Mouse (Mus musculus): Measurements from ENCODE around the gene Pip4k2b. TPM values are rescaled to one million over a fixed set of nuclear protein-coding genes. Genes with fewer than 3 reads are reported as not detected.

Gene Pip4k2b
- polyA plus RNA-seq, 2 experiments, result 0.56 to 5.0 TPM

DNA sequence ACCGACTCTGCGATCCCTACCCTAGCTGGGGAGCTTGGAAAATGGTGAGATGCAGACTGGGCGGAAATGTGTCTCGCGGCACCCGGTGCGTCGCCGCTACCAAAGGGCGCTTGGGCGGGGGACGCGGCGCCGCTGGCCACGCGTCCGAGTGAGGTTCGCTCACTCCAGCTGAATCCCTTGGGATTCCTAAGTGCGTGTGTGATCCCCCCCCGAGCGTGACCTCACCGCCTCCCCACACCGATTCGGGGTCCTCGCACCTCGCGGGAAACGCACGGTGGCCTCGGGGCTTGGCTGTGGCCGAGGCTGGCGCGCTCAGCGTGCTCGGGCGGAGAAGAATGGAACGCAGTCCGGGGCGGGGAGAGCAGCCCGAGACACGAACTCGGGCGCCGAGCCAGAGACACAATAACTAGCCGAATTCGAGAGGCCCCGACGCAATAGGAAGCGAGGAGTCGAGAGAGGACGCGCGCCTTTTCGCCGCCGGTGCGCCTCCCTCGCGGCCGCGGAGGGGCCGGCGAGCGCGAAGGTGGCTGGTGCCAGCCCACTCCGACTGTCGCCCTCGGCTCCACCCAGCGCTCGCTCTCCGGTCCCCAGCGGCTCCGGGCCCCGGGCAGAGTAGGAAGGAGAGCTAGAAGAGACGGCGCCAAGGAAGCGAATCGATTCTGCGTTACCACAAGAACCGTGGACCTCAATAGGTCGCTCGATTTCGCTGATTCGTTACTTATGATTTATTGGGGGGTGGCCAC is 44.3 kb downstream of the Pip4k2b start, which contains the start of gene Pcgf2:
Gene Pcgf2, minus strand, starts transcription at position 495 of the 743 bp plus-strand sequence.
- DNase-seq (ENCODE audit: low read depth in 3 of 3, low spot score in 3 of 3), result no peak
- WGBS (ENCODE audit: insufficient replicate concordance), result under 1% methylated on average over 76 of the region's 85 CpGs
- no peak for ATAC-seq (ENCODE audit: insufficient read depth)
- Histone ChIP-seq H3K36me3 (replicated peaks; ENCODE audit: control insufficient read depth, insufficient read depth, low read depth) (no peaks in the 10 kb centered on the region), H3K9me3 (ENCODE audit: control insufficient read depth, low read length) (no peaks in the 10 kb centered on the region), H3K4me1 (replicated peaks; ENCODE audit: control insufficient read depth in 2 of 2, insufficient read depth in 2 of 2, low read length in 1 of 2) (peaks cover 3 to 20% of the 10 kb centered on the region in 2 experiments; a peak in 2 of 4 replicates), H3K4me3 (ENCODE audit: insufficient read depth in 1 of 2, low read depth in 2 of 2, low read length in 2 of 2) (peak within 1 kb of the TSS; percentile 49 to 57), H3K4me2 (ENCODE audit: low read depth) (peak within 1 kb of the TSS; percentile 76), H3K27ac (no peak within 1 kb of the TSS), H3K9ac (replicated peaks) (no peak within 1 kb of the TSS), H3K27me3 (ENCODE audit: control insufficient read depth, insufficient read depth, low read length) (peaks cover 44% of the 10 kb centered on the region)
- TF ChIP-seq EP300 (IDR thresholded peaks at IDR 0.05; ENCODE audit: low read depth) (no peak), CTCF (IDR thresholded peaks at IDR 0.05; ENCODE audit: low read depth) (no peak)

DNA sequence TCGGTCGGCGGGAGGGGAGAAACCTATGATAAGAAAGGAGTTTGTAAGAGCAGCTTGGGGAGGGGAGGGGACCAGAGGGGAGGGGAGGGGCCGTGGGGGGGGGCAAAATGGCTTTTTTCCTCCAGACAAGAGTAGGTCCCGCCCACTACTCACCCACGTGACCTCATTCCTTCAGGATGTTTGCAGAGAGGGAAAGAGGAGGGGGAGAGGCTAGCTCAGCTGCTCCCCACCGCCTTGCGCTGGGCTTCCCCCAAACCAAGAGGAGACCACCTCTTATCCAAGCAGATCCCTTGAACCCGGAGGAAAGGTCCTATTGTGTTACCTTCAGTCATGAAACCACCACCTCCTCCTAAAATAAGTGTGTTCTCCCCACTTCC is 44.9 kb downstream of the Pip4k2b start:
- 0% methylated on average over 9 of the region's 9 CpGs for WGBS (ENCODE audit: insufficient replicate concordance)
- H3K9me3 ChIP-seq (ENCODE audit: control insufficient read depth, low read length), result no peaks in the 10 kb centered on the region
- H3K36me3 ChIP-seq (replicated peaks; ENCODE audit: control insufficient read depth, insufficient read depth, low read depth), result no peaks in the 10 kb centered on the region
- peak overlapping the region; percentile 49 to 57 for H3K4me3 ChIP-seq (ENCODE audit: insufficient read depth in 1 of 2, low read depth in 2 of 2, low read length in 2 of 2)
- H3K9ac ChIP-seq (replicated peaks), result no peak overlapping the region
- no peak overlapping the region for H3K27ac ChIP-seq
- TF ChIP-seq EP300 (IDR thresholded peaks at IDR 0.05; ENCODE audit: low read depth) (no peak), CTCF (IDR thresholded peaks at IDR 0.05; ENCODE audit: low read depth) (no peak)
- H3K4me2 ChIP-seq (ENCODE audit: low read depth), result peak overlapping the region; percentile 76
- ATAC-seq (ENCODE audit: insufficient read depth) (no peak), DNase-seq (ENCODE audit: low read depth in 3 of 3, low spot score in 3 of 3) (no peak)
- H3K27me3 ChIP-seq (ENCODE audit: control insufficient read depth, insufficient read depth, low read length), result peaks cover 44% of the 10 kb centered on the region
- H3K4me1 ChIP-seq (replicated peaks; ENCODE audit: control insufficient read depth in 2 of 2, insufficient read depth in 2 of 2, low read length in 1 of 2), result peaks cover 3 to 18% of the 10 kb centered on the region in 2 experiments; a peak in 2 of 4 replicates

DNA sequence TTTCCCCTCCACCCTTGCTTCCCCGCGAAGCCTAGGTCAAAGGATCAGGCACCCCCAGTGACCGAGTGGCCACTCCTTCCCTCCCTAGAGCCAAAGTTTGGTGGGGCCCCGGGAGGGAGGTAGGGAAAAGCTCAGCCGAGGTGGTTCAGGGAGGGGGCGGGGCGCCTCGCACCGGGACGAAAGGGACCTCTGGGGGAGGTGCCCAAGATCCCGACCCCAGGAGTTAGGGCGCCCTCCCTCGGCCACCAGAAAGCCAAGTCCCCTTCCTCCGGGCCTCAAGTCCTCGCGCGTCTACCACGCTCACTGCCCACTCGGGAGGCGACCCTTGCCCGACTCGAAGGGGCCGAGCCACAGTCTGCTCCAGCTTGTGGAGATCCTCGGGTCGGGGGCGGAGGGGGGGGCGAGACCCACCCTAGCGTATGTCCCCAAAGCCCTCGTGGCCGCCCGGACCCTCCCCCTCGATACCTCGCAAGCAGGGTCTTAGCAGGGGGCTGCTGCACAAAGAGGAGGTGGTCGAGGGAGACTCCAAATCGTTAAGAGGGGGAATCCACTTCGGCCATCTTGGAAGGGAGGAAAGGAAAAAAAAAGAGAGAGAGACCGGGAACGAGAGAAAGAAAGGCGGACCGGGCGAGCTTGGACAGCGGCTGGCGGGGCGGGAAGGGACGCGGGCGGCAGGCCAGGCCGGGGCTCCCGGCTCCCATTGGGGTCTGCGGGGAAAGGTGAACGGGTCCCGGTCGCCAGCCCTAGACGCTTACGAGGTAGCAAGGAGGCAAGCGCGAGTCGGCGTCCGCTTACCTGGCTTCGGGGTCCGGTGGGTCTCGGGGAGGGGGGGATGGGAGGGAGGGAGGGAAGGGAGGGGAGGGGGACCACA is 45.5 kb downstream of the Pip4k2b start:
- H3K27ac ChIP-seq, result no peak overlapping the region
- peaks cover 44% of the 10 kb centered on the region for H3K27me3 ChIP-seq (ENCODE audit: control insufficient read depth, insufficient read depth, low read length)
- H3K9ac ChIP-seq (replicated peaks), result peak overlapping the region; percentile 36; the same call in 1 of the 2 replicates
- ATAC-seq (ENCODE audit: insufficient read depth) (no peak), DNase-seq (ENCODE audit: low read depth in 3 of 3, low spot score in 3 of 3) (no peak)
- H3K4me2 ChIP-seq (ENCODE audit: low read depth), result peak overlapping the region; percentile 76
- WGBS (ENCODE audit: insufficient replicate concordance), result under 1% methylated on average over 63 of the region's 63 CpGs
- peak overlapping the region; percentile 49 to 57 for H3K4me3 ChIP-seq (ENCODE audit: insufficient read depth in 1 of 2, low read depth in 2 of 2, low read length in 2 of 2)
- peaks cover under 1 to 13% of the 10 kb centered on the region in 2 experiments; a peak in 2 of 4 replicates for H3K4me1 ChIP-seq (replicated peaks; ENCODE audit: control insufficient read depth in 2 of 2, insufficient read depth in 2 of 2, low read length in 1 of 2)
- no peaks in the 10 kb centered on the region for H3K36me3 ChIP-seq (replicated peaks; ENCODE audit: control insufficient read depth, insufficient read depth, low read depth)
- TF ChIP-seq CTCF (IDR thresholded peaks at IDR 0.05; ENCODE audit: low read depth) (peak; percentile 29), EP300 (IDR thresholded peaks at IDR 0.05; ENCODE audit: low read depth) (no peak)
- H3K9me3 ChIP-seq (ENCODE audit: control insufficient read depth, low read length), result no peaks in the 10 kb centered on the region

DNA sequence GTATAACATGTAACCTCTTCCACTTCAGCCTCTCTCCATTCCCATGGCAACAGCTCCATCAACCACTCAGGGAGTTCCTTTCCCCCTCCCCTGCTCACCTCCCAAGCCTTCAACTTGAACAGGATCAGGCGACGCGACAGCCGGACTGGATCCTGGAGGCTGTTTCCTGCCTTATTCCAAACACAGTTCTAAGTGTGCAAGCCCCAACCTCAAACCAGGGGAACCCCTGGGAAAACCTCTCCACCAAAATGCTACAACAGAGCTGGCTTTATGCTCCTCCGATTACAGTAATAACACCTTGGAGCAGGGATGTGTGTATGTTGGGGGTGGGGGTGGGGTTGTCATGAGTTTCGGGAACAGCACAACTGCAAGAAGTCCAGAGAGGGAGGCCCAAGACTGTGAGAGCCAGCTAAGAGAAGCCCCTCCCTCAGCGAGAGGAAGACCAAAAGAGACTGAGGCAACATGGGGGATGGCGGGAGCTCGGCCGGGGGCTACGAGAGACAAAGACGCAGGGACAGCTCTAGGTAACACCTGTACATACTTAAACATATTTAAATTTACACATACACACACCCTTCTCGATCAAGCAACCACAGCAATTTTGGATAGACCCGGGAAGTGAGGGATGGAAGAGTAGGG is 46.5 kb downstream of the Pip4k2b start:
- Histone ChIP-seq H3K9me3 (ENCODE audit: control insufficient read depth, low read length) (no peaks in the 10 kb centered on the region), H3K36me3 (replicated peaks; ENCODE audit: control insufficient read depth, insufficient read depth, low read depth) (no peaks in the 10 kb centered on the region), H3K4me2 (ENCODE audit: low read depth) (peak overlapping the region; percentile 76), H3K9ac (replicated peaks) (no peak overlapping the region), H3K4me3 (ENCODE audit: insufficient read depth in 1 of 2, low read depth in 2 of 2, low read length in 2 of 2) (peak overlapping the region; percentile 49 to 57), H3K4me1 (replicated peaks; ENCODE audit: control insufficient read depth in 2 of 2, insufficient read depth in 2 of 2, low read length in 1 of 2) (peaks cover 0 to 10% of the 10 kb centered on the region in 2 experiments; a peak in 2 of 4 replicates), H3K27ac (no peak overlapping the region), H3K27me3 (ENCODE audit: control insufficient read depth, insufficient read depth, low read length) (peaks cover 44% of the 10 kb centered on the region)
- DNase-seq (ENCODE audit: low read depth in 3 of 3, low spot score in 3 of 3) (no peak), ATAC-seq (ENCODE audit: insufficient read depth) (no peak)
- no peak for TF ChIP-seq EP300 (IDR thresholded peaks at IDR 0.05; ENCODE audit: low read depth)
- TF ChIP-seq CTCF (IDR thresholded peaks at IDR 0.05; ENCODE audit: low read depth), result no peak
- WGBS (ENCODE audit: insufficient replicate concordance), result 27% methylated on average over 14 of the region's 14 CpGs
